Mouse (Mus musculus) liver, embryonic 14.5 days (tissue): ENCODE measurements around the gene Chrng. TPM values are rescaled to one million over a fixed set of nuclear protein-coding genes. Genes with fewer than 3 reads are reported as not detected.

ENCODE experiments used
- ATAC-seq: fragments of 200-750 bp; cut with Nextera tagmentation; 2 replicates; pipeline ENCODE4 v1.8.0; 2017; ENCODE audit warnings: moderate number of reproducible peaks, mild to moderate bottlenecking, moderate library complexity; ENCODE audit not compliant: insufficient read depth
- DNase-seq, 3 experiments: peaks; one replicate each; pipeline ENCODE4 v3.0.0-alpha.2; 2012 to 2013; ENCODE audit warnings: low read depth in 3 of 3, low spot score in 3 of 3
- H3K27ac ChIP-seq: fragments of 300-500 bp; sonication (generic); 2 replicates; pipeline ENCODE4 v1.5.1; 2014; ENCODE audit warnings: moderate library complexity, mild to moderate bottlenecking, control low read depth, inconsistent platforms
- H3K27me3 ChIP-seq: fragments of 300-500 bp; sonication (generic); 2 replicates; pipeline ENCODE4 v1.6.1; 2014; ENCODE audit warnings: mild to moderate bottlenecking, low read length, moderate library complexity; ENCODE audit not compliant: control insufficient read depth, insufficient read depth
- H3K36me3 ChIP-seq: fragments of 300-500 bp; sonication (generic); replicated peaks from 2 replicates; pipeline ENCODE4 v1.6.1; 2014; ENCODE audit warnings: low read depth; ENCODE audit not compliant: control insufficient read depth, insufficient read depth
- H3K4me1 ChIP-seq, 2 experiments: fragments of 200-500 bp in 1 of 2; fragments of 300-500 bp in 1 of 2; sonication (generic) in 1 of 2; replicated peaks; 2 replicates each; pipeline ENCODE4 v1.6.1; 2012 to 2014; ENCODE audit warnings: antibody characterized with exemption in 1 of 2, inconsistent platforms in 1 of 2, low read length in 1 of 2; ENCODE audit not compliant: control insufficient read depth in 2 of 2, insufficient read depth in 2 of 2
- H3K4me2 ChIP-seq: fragments of 300-500 bp; sonication (generic); 2 replicates; pipeline ENCODE4 v1.6.1; 2014; ENCODE audit warnings: low read depth, mild to moderate bottlenecking, control low read depth, moderate library complexity
- H3K4me3 ChIP-seq, 2 experiments: fragments of 200-500 bp in 1 of 2; fragments of 300-500 bp in 1 of 2; sonication (generic) in 1 of 2; 2 replicates each; pipeline ENCODE4 v1.5.1; 2012 to 2014; ENCODE audit warnings: low read depth in 2 of 2, low read length in 2 of 2, mild to moderate bottlenecking in 2 of 2, control low read depth in 1 of 2, inconsistent platforms in 1 of 2, moderate library complexity in 1 of 2; ENCODE audit not compliant: insufficient read depth in 1 of 2
- H3K9ac ChIP-seq: fragments of 300-500 bp; sonication (generic); replicated peaks from 2 replicates; pipeline ENCODE4 v1.6.1; 2014; ENCODE audit warnings: mild to moderate bottlenecking, control low read depth, moderate library complexity
- H3K9me3 ChIP-seq: fragments of 300-500 bp; sonication (generic); 2 replicates; pipeline ENCODE4 v1.6.1; 2016; ENCODE audit warnings: low read length, mixed read lengths; ENCODE audit not compliant: control insufficient read depth
- CTCF ChIP-seq: IDR thresholded peaks from 2 replicates; pipeline ENCODE4 v1.5.1; 2016; ENCODE audit warnings: antibody characterized with exemption, low read depth, control low read depth
- EP300 ChIP-seq: IDR thresholded peaks from 2 replicates; pipeline ENCODE4 v1.6.1; 2016; ENCODE audit warnings: antibody characterized with exemption, low read depth
- WGBS: fragments of 180-500 bp; shearing (Covaris S2); extraction: QIAGEN DNeasy Blood & Tissue Kit; methylation state at CpG from one replicate; pipeline ENCODE4 v1.1.7; 2014; ENCODE audit not compliant: insufficient replicate concordance; 5-methylcytosine and 5-hydroxymethylcytosine counted together
- polyA plus RNA-seq, 2 experiments: library from polyadenylated mRNA; depleted of rRNA in 1 of 2; stranded (reverse) in 1 of 2; unstranded in 1 of 2; fragments of >200 nt; fragmentation: Nextera tagmentation in 1 of 2; extraction: Ambion mirVana in 1 of 2; gene quantifications; 2 replicates each; pipeline versions ENCODE4 v1.2.1 to v1.2.3; 2012 to 2014

Chrng gene
- polyA plus RNA-seq, 2 experiments = not detected

- Histone ChIP-seq H3K4me1 (no peaks in the 10 kb centered on the region), H3K36me3 (no peaks in the 10 kb centered on the region), H3K4me3 (no peak overlapping the region), H3K27me3 (no peaks in the 10 kb centered on the region), H3K27ac (no peak overlapping the region), H3K4me2 (no peak overlapping the region), H3K9me3 (no peaks in the 10 kb centered on the region), H3K9ac (no peak overlapping the region)
- no peak for DNase-seq
- ATAC-seq = no peak
- TF ChIP-seq CTCF (no peak), EP300 (no peak)
- 64% methylated on average over 12 of the region's 12 CpGs for WGBS
These were observed 6.1 kb upstream of the Chrng start for GRCm38 (mm10) chr1:87198119-87199065.

- no peak overlapping the region for H3K4me2 ChIP-seq
- H3K4me1 ChIP-seq = no peaks in the 10 kb centered on the region
- H3K27me3 ChIP-seq = no peaks in the 10 kb centered on the region; the same call in 1 of the 2 replicates
- no peak overlapping the region for H3K9ac ChIP-seq
- H3K27ac ChIP-seq = no peak overlapping the region
- H3K4me3 ChIP-seq = no peak overlapping the region
- WGBS = 26% methylated on average over 2 of the region's 2 CpGs
- DNase-seq = no peak
- TF ChIP-seq CTCF (no peak), EP300 (no peak)
- no peaks in the 10 kb centered on the region for H3K9me3 ChIP-seq
- no peak for ATAC-seq
- H3K36me3 ChIP-seq = no peaks in the 10 kb centered on the region
These were observed 3.6 kb upstream of the Chrng start for GRCm38 (mm10) chr1:87200811-87201210.

GRCm38 (mm10) chr1:87201848-87202247 is 2.6 kb upstream of the Chrng start:
- Histone ChIP-seq H3K9me3 (no peaks in the 10 kb centered on the region), H3K9ac (no peak overlapping the region), H3K4me1 (no peaks in the 10 kb centered on the region), H3K36me3 (no peaks in the 10 kb centered on the region), H3K4me2 (no peak overlapping the region), H3K27ac (no peak overlapping the region), H3K27me3 (peaks cover 3% of the 10 kb centered on the region; the same call in 1 of the 2 replicates), H3K4me3 (no peak overlapping the region)
- ATAC-seq = no peak
- no peak for DNase-seq
- no peak for TF ChIP-seq CTCF
- 28% methylated on average over 1 of the region's 1 CpGs for WGBS

- Histone ChIP-seq H3K27ac (no peak overlapping the region), H3K27me3 (peaks cover 7% of the 10 kb centered on the region), H3K4me3 (no peak overlapping the region), H3K9ac (no peak overlapping the region), H3K9me3 (no peaks in the 10 kb centered on the region), H3K4me2 (no peak overlapping the region), H3K4me1 (no peaks in the 10 kb centered on the region), H3K36me3 (no peaks in the 10 kb centered on the region)
- WGBS = 48% methylated on average over 5 of the region's 5 CpGs
- no peak for ATAC-seq
- DNase-seq = no peak
- TF ChIP-seq EP300 (no peak), CTCF (no peak)
These were observed 678 bp upstream of the Chrng start for GRCm38 (mm10) chr1:87203779-87204178.

- WGBS = 36% methylated on average over 6 of the region's 6 CpGs
- Histone ChIP-seq H3K27ac (no peak overlapping the region), H3K4me3 (no peak overlapping the region), H3K36me3 (no peaks in the 10 kb centered on the region), H3K4me2 (no peak overlapping the region), H3K9me3 (no peaks in the 10 kb centered on the region), H3K9ac (no peak overlapping the region), H3K4me1 (no peaks in the 10 kb centered on the region), H3K27me3 (peaks cover 7% of the 10 kb centered on the region)
- DNase-seq = no peak
- ATAC-seq = no peak
- no peak for TF ChIP-seq EP300
- TF ChIP-seq CTCF = no peak
These were observed 581 bp downstream of the Chrng start for GRCm38 (mm10) chr1:87205038-87205437.
